Mouse (Mus musculus) limb, embryonic 11.5 days (tissue): Measurements from ENCODE around the gene Foxred2. TPM values are rescaled to one million over a fixed set of nuclear protein-coding genes. Genes with fewer than 3 reads are reported as not detected.

Experiments
- ATAC-seq: fragments of 200-750 bp; cut with Nextera tagmentation; 2 replicates; pipeline ENCODE4 v1.8.0; 2017; ENCODE audit warnings: low read depth; ENCODE audit not compliant: insufficient number of reproducible peaks, low FRiP score, low TSS enrichment
- DNase-seq: peaks from one replicate; pipeline ENCODE4 v3.0.0-alpha.2; 2015; ENCODE audit warnings: low spot score
- H3K27ac ChIP-seq: fragments of 300-500 bp; sonication (generic); replicated peaks from 2 replicates; pipeline ENCODE4 v1.5.1; 2014; ENCODE audit warnings: low read depth, mild to moderate bottlenecking, low read length
- H3K27me3 ChIP-seq: fragments of 300-500 bp; sonication (generic); 2 replicates; pipeline ENCODE4 v1.6.1; 2014; ENCODE audit warnings: mild to moderate bottlenecking, low read length, mixed read lengths; ENCODE audit not compliant: control insufficient read depth, insufficient read depth
- H3K36me3 ChIP-seq: fragments of 300-500 bp; sonication (generic); 2 replicates; pipeline ENCODE4 v1.6.1; 2014; ENCODE audit warnings: mild to moderate bottlenecking, low read length, moderate library complexity, mixed read lengths; ENCODE audit not compliant: control insufficient read depth, insufficient read depth
- H3K4me1 ChIP-seq: fragments of 300-500 bp; sonication (generic); 2 replicates; pipeline ENCODE4 v1.6.1; 2014; ENCODE audit warnings: low read length, mixed read lengths; ENCODE audit not compliant: control insufficient read depth, insufficient read depth
- H3K4me2 ChIP-seq: fragments of 300-500 bp; sonication (generic); 2 replicates; pipeline ENCODE4 v1.6.1; 2014; ENCODE audit warnings: low read depth, mild to moderate bottlenecking, moderate library complexity; ENCODE audit not compliant: severe bottlenecking
- H3K4me3 ChIP-seq: fragments of 300-500 bp; sonication (generic); 2 replicates; pipeline ENCODE4 v1.5.1; 2014; ENCODE audit warnings: low read depth, low read length
- H3K9ac ChIP-seq: fragments of 300-500 bp; sonication (generic); 2 replicates; pipeline ENCODE4 v1.6.1; 2014; ENCODE audit warnings: mild to moderate bottlenecking, low read length
- H3K9me3 ChIP-seq: fragments of 300-500 bp; sonication (generic); 2 replicates; pipeline ENCODE4 v1.6.1; 2016; ENCODE audit warnings: low read length; ENCODE audit not compliant: control insufficient read depth
- WGBS: fragments of 180-500 bp; shearing (Covaris S2); extraction: QIAGEN DNeasy Blood & Tissue Kit; methylation state at CpG from one replicate; pipeline ENCODE4 v1.1.7; 2014; 5-methylcytosine and 5-hydroxymethylcytosine counted together
- polyA plus RNA-seq: library from polyadenylated mRNA; unstranded; fragments of >200 nt; fragmentation: Nextera tagmentation; extraction: Ambion mirVana; gene quantifications from 2 replicates; pipeline ENCODE4 v1.2.1, GENCODE M21; 2014

Gene Foxred2
- polyA plus RNA-seq, 1 experiment from 2014 or later: 6.1 TPM

DNA sequence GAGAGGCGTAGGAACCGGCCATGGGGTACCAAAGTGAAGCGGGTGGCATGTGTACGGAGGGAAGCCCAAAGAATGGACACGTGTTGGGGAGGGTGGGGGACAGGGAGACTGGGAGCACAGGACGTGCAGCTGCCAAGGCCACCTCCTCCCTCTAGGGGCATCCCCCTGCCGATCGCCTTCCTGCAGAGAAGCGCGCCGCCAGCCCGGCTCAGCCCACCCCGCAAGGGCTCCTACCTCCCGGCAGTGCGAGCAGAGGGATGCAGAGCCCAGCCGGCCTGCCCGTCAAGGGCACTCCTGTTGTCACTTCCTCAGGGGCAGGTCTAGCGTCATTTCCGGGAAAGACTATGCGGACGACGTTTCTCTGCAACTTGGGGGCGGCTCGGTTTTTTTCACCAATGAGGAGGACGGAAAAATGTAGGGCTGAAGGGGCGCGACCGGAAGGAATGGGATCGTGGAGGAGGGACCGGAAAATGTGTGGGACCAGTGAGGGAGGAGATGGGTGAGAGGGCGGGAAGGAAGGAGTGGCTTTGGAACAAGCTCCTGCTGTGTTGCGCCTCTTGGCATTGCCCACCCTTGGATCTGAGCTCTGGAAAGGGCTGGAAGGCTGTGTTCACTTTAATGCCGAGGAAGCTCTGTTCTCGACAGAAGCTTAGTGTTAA is 27.7 kb downstream of the Foxred2 start, which contains the start of gene Txn2:
Gene Txn2 (minus strand): TSS at position 334 of the 659 bp plus-strand sequence.
- Histone ChIP-seq H3K4me3 (peak within 1 kb of the TSS; percentile 64), H3K9me3 (no peaks in the 10 kb centered on the region), H3K4me1 (peaks cover 8% of the 10 kb centered on the region; the same call in 1 of the 2 replicates), H3K27me3 (no peaks in the 10 kb centered on the region), H3K4me2 (peak within 1 kb of the TSS; percentile 82), H3K36me3 (peaks cover 5% of the 10 kb centered on the region), H3K27ac (peak within 1 kb of the TSS; percentile 38; the same call in 1 of the 2 replicates), H3K9ac (peak within 1 kb of the TSS; percentile 62)
- under 1% methylated on average over 34 of the region's 34 CpGs for WGBS
- ATAC-seq (peak; percentile 93), DNase-seq (peak; percentile 96)

DNA sequence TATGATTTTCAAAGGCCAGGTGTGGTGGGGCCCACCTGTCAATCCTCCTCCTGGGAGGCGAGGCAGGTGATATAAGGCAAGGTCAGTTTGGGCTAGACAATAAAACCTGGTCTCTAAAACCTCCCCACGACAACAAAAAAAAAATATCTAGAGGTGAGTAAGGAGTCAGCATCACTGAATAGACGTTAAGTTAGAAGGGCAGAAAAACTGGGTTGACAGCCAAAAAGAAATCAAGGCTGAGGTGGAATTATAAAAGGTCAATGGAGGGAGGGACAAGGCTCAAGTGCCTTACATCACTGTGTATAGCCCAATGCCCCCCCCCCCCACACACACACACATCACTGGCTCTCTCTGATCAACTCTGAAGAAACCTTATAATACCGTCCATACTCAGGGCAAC is 28.4 kb downstream of the Foxred2 start:
- peaks cover 7% of the 10 kb centered on the region for H3K36me3 ChIP-seq
- peaks cover 8% of the 10 kb centered on the region; the same call in 1 of the 2 replicates for H3K4me1 ChIP-seq
- peak overlapping the region; percentile 54 for H3K9ac ChIP-seq
- no peaks in the 10 kb centered on the region for H3K9me3 ChIP-seq
- DNase-seq: no peak
- no peak overlapping the region for H3K27ac ChIP-seq
- ATAC-seq: no peak
- peak overlapping the region; percentile 64 for H3K4me3 ChIP-seq
- whole genome bisulfite sequencing: 28% methylated on average over 4 of the region's 4 CpGs
- H3K27me3 ChIP-seq: no peaks in the 10 kb centered on the region
- H3K4me2 ChIP-seq: peak overlapping the region; percentile 64

- Histone ChIP-seq H3K4me2 (no peak overlapping the region), H3K9me3 (no peaks in the 10 kb centered on the region), H3K4me3 (no peak overlapping the region), H3K27me3 (no peaks in the 10 kb centered on the region), H3K27ac (no peak overlapping the region), H3K36me3 (peaks cover 9% of the 10 kb centered on the region), H3K9ac (no peak overlapping the region), H3K4me1 (peaks cover 8% of the 10 kb centered on the region; the same call in 1 of the 2 replicates)
- 94% methylated on average over 5 of the region's 5 CpGs for WGBS
- DNase-seq: no peak
- ATAC-seq: no peak
Measured at GRCm38 (mm10) chr15:77926921-77927320, 29.6 kb downstream of the Foxred2 start.

DNA sequence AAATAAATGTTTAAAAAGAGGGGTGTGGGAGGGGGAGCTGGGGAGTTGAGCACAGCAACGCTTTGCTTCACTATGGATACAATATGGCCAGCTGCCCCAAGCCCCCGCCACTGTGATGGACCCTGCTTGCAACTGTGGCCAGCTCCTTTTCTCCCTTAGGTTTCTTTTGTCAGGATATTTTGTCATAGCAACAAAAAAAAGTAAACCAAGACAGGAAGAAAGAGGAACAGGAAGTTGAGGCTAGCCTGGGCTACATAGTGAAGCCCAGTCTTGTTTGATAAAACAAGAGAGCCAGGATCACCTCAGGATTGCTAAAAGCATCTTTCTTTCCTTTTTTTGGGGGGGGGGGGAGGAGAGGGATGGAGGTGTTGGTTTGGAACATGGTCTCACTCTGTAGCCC is 31.3 kb downstream of the Foxred2 start:
- H3K4me3 ChIP-seq: no peak overlapping the region
- WGBS: 98% methylated on average over 2 of the region's 2 CpGs
- H3K27me3 ChIP-seq: no peaks in the 10 kb centered on the region
- H3K4me2 ChIP-seq: no peak overlapping the region
- DNase-seq: no peak
- no peak for ATAC-seq
- no peak overlapping the region for H3K9ac ChIP-seq
- H3K27ac ChIP-seq: no peak overlapping the region
- peaks cover 11% of the 10 kb centered on the region for H3K36me3 ChIP-seq
- no peaks in the 10 kb centered on the region for H3K9me3 ChIP-seq
- H3K4me1 ChIP-seq: peaks cover 8% of the 10 kb centered on the region; the same call in 1 of the 2 replicates

DNA sequence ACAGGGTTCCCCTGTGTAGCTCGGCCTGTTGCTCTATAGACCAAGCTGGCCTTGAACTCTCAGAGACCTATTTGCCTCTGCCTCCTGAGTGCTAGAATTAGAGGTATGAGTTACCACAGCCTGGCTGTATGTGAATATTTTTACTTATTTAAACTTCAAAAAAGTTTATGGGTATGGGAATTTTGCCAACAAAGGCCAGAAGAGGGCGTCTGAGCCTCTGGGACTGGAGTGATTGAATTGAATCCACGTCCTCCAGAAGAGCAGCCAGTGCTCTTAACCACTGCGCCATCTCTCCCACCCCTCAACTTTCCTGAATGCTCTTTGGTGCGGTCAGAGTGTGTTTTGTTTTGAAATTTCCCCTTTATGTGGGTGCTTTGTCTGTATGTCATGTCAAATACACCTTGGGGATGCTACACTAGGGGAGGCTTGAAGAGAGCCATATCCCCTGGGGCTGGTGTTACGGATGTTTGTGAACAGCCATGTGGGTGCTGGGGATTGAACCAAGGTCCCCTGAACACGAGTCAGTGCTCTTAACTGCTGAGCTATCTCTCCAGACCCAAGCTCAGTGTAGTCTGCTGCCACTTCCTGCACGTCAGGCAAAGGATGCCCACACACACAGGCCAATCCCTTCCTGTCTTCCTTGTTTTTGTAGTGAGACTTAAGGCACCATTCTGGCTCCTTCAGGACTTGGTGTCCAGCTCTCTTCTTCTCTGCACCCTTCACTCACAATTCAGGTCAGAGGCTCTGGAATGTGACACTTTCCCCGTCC is 33.1 kb downstream of the Foxred2 start:
- Histone ChIP-seq H3K4me1 (peaks cover 5% of the 10 kb centered on the region; the same call in 1 of the 2 replicates), H3K27ac (no peak overlapping the region), H3K9me3 (no peaks in the 10 kb centered on the region), H3K4me2 (no peak overlapping the region), H3K9ac (no peak overlapping the region), H3K36me3 (peaks cover 11% of the 10 kb centered on the region), H3K27me3 (no peaks in the 10 kb centered on the region), H3K4me3 (no peak overlapping the region)
- ATAC-seq: no peak
- 74% methylated on average over 9 of the region's 9 CpGs for WGBS
- DNase-seq: no peak

GRCm38 (mm10) chr15:77922710-77923109 is 33.8 kb downstream of the Foxred2 start:
- Histone ChIP-seq H3K4me1 (peaks cover 1% of the 10 kb centered on the region; the same call in 1 of the 2 replicates), H3K27me3 (no peaks in the 10 kb centered on the region), H3K36me3 (peaks cover 11% of the 10 kb centered on the region), H3K4me3 (no peak overlapping the region), H3K27ac (no peak overlapping the region), H3K9ac (no peak overlapping the region), H3K9me3 (no peaks in the 10 kb centered on the region), H3K4me2 (no peak overlapping the region)
- ATAC-seq (no peak), DNase-seq (no peak)
- 84% methylated on average over 9 of the region's 9 CpGs for WGBS

DNA sequence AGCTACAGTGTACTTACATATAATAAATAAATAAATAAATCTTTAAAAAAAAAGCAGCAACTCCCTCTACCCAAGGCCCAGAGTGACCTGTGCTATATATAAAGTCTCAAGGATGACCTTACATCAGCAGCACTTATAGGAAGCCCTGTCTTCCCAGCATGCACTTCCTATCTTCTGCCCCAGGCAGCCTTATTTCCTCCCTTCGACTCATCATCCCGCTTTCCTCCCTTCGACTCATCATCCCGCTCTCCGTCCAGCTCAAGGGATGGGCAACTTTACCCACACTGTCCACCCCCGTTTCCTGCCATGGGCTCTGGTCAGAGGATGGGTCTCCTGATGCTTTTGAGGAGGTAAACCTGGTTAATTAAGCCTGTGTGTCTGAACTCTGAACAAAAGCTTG is 34.9 kb downstream of the Foxred2 start:
- peaks cover 11% of the 10 kb centered on the region for H3K36me3 ChIP-seq
- 87% methylated on average over 6 of the region's 6 CpGs for WGBS
- no peak overlapping the region for H3K4me3 ChIP-seq
- DNase-seq (no peak), ATAC-seq (no peak)
- H3K9me3 ChIP-seq: no peaks in the 10 kb centered on the region
- no peak overlapping the region for H3K27ac ChIP-seq
- H3K27me3 ChIP-seq: no peaks in the 10 kb centered on the region
- H3K4me2 ChIP-seq: no peak overlapping the region
- H3K9ac ChIP-seq: no peak overlapping the region
- H3K4me1 ChIP-seq: no peaks in the 10 kb centered on the region

DNA sequence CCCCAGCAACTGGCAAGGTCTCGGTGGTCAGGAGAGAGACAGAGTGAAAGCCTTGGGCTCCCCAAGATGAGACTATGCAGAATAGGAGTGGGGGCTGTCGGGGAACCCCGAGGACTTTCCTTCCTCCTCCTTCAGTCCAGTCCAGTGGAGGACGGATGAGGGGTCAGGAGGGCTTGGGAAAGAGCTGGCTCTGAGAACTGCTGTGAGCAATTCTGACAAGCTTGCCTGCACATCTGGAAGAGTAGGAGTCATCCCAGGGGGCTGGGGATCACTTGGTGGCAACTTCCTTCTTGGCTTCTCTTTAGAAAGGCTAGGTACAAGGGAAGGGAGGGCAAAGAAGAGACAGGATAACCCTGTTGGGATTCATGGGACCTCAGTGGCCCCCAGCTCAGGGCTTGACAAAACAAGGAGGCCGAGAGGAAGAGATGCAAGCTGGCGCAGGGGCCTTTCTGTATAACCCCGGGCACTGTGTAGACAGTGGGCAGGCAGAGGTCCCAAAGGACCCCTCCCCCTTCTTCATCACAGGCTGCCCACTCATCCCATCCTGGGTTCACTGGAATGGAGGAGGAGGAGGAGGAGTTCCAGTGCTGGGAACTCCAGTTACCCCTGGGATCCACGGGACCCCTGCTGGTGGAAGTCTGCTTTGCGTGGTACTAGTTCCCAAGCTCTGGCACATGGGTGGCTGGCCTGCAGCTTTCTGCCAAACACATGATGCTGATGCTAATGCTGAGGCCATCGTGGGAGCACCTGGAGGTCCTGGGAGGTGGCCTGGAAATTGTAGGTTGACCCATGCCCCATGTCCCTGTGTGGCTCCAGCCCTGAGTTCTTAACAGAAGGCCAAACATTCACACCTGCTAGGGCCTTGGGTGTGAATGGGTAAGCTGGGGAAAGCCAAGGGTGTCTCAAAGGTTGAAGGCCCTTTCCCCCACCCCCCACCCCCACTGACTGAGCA is 35.7 kb downstream of the Foxred2 start:
- Histone ChIP-seq H3K27me3 (no peaks in the 10 kb centered on the region), H3K9ac (no peak overlapping the region), H3K9me3 (no peaks in the 10 kb centered on the region), H3K4me2 (no peak overlapping the region), H3K27ac (no peak overlapping the region), H3K36me3 (peaks cover 17% of the 10 kb centered on the region), H3K4me3 (no peak overlapping the region), H3K4me1 (no peaks in the 10 kb centered on the region)
- DNase-seq: no peak
- ATAC-seq: no peak
- 88% methylated on average over 10 of the region's 10 CpGs for WGBS
